Mouse (Mus musculus) right cerebral cortex, adult 18-20 months (tissue): ENCODE data around the gene Tdo2.

Source experiments
- DNase-seq: peaks from one replicate; pipeline ENCODE4 v3.0.0; 2022; ENCODE audit warnings: mixed read lengths

Tdo2 gene

GRCm38 (mm10) chr3:81976102-81976501 lies at the start of gene Tdo2:
Gene Tdo2, minus strand, starts transcription at chr3:81976202.
- DNase-seq: no peak

- DNase-seq: peak; percentile 29
These were observed 47.1 kb upstream of the Tdo2 start for GRCm38 (mm10) chr3:82023065-82023464.

GRCm38 (mm10) chr3:82022421-82022920 lies 46.5 kb upstream of the Tdo2 start:
- DNase-seq: no peak

- DNase-seq: no peak
These were observed 38.2 kb upstream of the Tdo2 start for GRCm38 (mm10) chr3:82014148-82014703.

- DNase-seq: no peak
These were observed 31.0 kb upstream of the Tdo2 start for GRCm38 (mm10) chr3:82007002-82007401.

- peak; percentile 16 for DNase-seq
These were observed 20.0 kb upstream of the Tdo2 start for GRCm38 (mm10) chr3:81995988-81996387.

GRCm38 (mm10) chr3:81995371-81995770 lies 19.4 kb upstream of the Tdo2 start:
- no peak for DNase-seq

GRCm38 (mm10) chr3:81990531-81990930 lies 14.5 kb upstream of the Tdo2 start:
- no peak for DNase-seq

- DNase-seq: no peak
These were observed 13.7 kb upstream of the Tdo2 start for GRCm38 (mm10) chr3:81989692-81990141.

- no peak for DNase-seq
These were observed 11.6 kb upstream of the Tdo2 start for GRCm38 (mm10) chr3:81987628-81988027.

GRCm38 (mm10) chr3:81986103-81986502 lies 10.1 kb upstream of the Tdo2 start:
- no peak for DNase-seq

- no peak for DNase-seq
These were observed 9.1 kb upstream of the Tdo2 start for GRCm38 (mm10) chr3:81985100-81985499.

- no peak for DNase-seq
These were observed 7.3 kb upstream of the Tdo2 start for GRCm38 (mm10) chr3:81983120-81983895.

GRCm38 (mm10) chr3:81981990-81982389 lies 6.0 kb upstream of the Tdo2 start, which contains the start of gene Asic5:
Gene Asic5, plus strand, starts transcription at chr3:81982290.
- no peak for DNase-seq

GRCm38 (mm10) chr3:81981576-81981975 lies 5.6 kb upstream of the Tdo2 start:
- DNase-seq: no peak

GRCm38 (mm10) chr3:81975607-81976006 lies 395 bp downstream of the Tdo2 start:
- DNase-seq: no peak

- DNase-seq: no peak
These were observed 11.4 kb downstream of the Tdo2 start for GRCm38 (mm10) chr3:81964596-81964995.

GRCm38 (mm10) chr3:81963768-81964167 lies 12.2 kb downstream of the Tdo2 start:
- no peak for DNase-seq

GRCm38 (mm10) chr3:81961336-81961735 lies 14.7 kb downstream of the Tdo2 start:
- no peak for DNase-seq

- DNase-seq: no peak
These were observed 18.5 kb downstream of the Tdo2 start for GRCm38 (mm10) chr3:81957484-81957883.

- DNase-seq: no peak
These were observed 24.2 kb downstream of the Tdo2 start for GRCm38 (mm10) chr3:81951785-81952184.

- no peak for DNase-seq
These were observed 27.0 kb downstream of the Tdo2 start for GRCm38 (mm10) chr3:81949048-81949447.

- DNase-seq: no peak
These were observed 31.1 kb downstream of the Tdo2 start for GRCm38 (mm10) chr3:81944851-81945393.

GRCm38 (mm10) chr3:81943097-81943496 lies 32.9 kb downstream of the Tdo2 start:
- no peak for DNase-seq
